Mouse (Mus musculus) gastrocnemius, postnatal 25 days (tissue): ENCODE measurements around the gene Srpk2. TPM values are rescaled to one million over a fixed set of nuclear protein-coding genes. Genes with fewer than 3 reads are reported as not detected.
"Not testable (repeated sequence)": the region's sequence is repeated elsewhere in the genome, so short reads cannot be mapped to it uniquely, and the experiment has no call there.

Experiments used
- DNase-seq: peaks from one replicate; pipeline ENCODE4 v3.0.0; 2022
- total RNA-seq, 2 experiments: library from RNA; stranded (reverse); gene quantifications; 1 replicate in 1 of 2; 2 replicates in 1 of 2; pipeline ENCODE4 v1.2.3; 2021

Srpk2 gene
- total RNA-seq, 2 experiments from 2014 or later, result 24.0 TPM

DNA sequence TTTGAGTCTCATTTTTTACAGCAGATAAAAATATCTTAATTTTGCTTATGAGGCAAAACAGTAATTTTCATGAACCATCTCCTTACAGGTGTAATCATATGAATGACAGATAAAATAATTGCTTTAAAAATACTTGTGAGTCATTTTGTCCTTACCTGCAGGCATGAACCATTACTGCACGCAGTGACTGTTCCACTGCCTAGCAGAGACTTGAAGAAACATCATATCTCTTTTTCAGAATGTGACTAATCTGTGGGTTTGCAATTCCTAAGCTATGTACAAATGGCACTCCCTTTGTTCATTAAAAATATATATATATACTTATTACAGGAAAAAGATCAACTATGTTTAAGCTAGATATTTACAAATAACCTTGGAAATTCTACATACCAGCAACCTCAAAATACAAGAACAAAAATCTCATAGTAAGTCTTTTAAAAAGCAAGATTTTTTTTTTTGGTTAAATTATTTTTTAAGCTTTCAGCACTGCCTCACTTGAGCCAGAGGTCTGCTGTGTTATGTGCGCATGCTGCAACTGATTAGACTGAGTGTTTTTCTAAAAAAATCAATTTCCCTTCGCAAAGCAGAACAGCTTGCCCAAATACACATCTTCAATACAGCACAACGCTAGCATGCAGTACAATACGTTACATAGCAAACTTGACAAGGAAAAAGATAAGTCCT is 68.7 kb downstream of the Srpk2 start:
- DNase-seq, result no peak

DNA sequence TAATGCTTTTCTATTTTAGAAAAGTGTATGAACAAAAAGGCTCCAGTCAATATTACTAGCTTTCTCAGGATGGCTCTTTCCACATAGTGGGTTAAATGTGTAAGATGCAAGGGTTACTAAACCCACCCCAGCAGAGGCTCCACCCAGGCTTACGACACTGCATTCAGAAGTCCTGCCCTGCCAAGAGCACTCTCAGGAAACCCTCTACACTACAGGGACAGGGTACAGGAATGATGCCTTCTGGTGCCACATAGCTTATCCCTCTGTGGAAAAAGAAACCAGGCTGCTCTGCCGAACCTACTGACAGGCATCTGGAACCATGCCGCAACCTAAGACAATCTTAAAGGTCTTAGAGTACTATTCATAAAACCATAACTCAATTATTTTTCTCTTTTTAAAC is 71.6 kb downstream of the Srpk2 start:
- DNase-seq, result no peak

DNA sequence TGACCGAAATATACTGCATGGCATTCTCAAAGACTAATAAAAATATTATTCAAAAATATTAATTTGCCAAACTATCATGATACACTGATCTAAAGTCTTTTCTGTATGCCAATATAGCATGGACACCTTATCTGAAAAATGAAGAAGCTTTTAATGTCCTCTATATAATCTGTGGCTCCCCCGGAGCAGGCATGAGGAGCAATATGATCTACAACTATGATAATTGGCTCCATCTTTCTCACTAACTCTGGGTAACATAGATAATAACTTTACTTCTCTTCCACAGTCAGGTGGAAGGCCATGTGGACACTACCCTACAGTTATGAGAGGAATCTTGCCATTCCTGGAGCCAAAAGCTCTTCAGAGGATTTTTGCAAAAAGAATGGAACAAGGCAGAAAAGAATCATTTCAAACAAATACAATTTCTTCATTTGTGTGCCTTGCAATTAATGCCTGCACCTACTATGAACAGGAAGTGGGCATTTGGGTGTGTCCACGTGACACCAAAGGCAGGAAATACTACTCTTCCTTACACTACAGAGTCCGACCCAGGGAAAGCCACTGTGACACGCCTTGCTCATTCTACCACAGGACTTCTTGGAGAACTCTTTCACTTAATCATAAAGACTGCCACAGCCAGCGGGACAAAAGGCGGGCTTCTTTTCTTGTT is 80.2 kb downstream of the Srpk2 start:
- no peak for DNase-seq

DNA sequence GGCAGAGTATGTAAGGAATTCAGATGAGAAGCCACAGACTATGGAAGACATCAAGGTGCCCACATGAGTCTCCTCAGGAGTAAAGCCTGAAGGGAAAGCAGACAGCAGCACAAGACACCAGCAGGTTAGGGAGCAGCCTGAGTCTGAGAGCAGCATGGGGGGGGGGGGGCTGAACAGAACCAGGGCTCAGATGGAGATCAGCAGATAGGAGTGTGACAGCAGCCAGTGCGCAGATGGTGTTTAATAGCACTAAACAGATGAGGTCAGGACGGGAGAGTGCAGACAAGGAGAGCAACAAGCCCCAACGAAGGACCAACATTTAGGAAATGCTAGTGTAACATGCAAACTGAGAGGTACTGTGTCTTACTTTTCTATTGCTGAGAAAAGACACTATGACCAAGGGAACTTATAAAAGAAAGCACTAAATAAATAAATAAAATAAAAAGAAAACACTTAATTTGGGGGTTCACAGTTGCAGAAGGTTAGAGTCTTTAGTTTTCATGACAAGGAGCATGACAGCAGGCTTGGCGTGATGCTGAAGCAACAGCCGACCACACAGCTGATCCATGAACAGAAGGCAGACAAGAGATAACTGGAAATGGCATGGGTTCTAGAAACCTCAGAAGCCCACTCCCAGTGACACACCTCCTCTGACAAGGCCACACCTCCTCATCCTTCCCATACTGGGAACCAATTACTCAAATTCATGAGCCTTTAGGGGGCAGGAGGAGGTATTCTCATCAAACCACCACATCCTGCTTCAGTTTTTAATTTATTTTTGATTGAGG is 84.5 kb downstream of the Srpk2 start:
- DNase-seq, result no peak

DNA sequence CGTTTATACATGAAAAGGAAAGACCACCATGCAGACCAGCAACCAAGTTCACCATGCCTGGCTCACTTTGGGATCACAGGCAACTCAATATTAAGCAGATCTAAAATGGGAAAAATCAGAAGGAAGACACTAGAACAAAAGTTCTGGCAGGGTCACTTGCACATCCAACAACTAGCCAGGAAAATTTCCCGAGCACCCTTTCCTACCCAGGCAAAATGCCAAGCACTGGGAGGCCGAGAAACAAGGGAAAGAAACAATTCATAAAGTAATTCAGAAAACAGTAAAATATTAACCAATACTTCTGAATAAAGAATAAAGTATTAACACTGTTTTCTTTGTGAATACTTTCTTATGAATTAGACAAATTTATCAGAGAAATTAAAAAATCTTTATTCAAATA is 85.2 kb downstream of the Srpk2 start:
- no peak for DNase-seq

DNA sequence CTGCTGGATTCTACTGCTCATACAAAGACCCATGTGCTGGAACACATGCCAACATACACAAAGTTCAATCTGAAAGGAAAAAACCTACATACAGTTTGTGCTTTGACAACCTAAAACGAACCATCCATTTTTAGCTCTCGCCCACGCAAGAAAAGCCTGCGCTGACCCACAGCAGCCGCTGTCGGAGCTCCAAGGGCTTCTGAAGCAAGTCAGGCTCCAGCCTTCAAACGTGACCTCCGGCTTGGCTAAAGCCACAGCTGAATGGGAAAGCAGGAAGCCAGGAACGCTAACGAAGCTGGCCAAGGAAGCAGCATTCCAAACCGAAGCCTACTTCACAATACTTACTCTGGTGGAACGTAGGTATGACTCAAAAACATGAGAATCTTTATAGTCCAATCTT is 85.9 kb downstream of the Srpk2 start:
- peak; percentile 46 for DNase-seq

DNA sequence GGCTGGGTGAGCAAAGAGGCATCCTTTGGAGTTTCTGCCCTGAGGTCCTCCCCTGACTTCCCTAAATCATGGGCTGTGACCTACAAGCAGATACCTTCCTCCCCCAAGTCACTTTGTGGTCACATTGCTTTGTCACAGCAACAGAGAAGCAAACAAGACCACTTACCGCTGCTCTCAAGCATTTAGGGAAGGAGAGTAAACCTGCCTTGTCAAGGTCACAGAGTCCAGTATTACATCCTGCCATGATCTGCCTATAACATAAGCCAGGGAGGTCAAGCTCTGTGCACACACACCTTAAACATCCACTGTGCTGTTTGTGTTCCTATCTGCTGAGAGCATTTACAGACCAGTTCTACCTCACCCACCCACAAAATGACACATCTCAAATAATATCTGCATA is 86.4 kb downstream of the Srpk2 start:
- DNase-seq, result no peak

DNA sequence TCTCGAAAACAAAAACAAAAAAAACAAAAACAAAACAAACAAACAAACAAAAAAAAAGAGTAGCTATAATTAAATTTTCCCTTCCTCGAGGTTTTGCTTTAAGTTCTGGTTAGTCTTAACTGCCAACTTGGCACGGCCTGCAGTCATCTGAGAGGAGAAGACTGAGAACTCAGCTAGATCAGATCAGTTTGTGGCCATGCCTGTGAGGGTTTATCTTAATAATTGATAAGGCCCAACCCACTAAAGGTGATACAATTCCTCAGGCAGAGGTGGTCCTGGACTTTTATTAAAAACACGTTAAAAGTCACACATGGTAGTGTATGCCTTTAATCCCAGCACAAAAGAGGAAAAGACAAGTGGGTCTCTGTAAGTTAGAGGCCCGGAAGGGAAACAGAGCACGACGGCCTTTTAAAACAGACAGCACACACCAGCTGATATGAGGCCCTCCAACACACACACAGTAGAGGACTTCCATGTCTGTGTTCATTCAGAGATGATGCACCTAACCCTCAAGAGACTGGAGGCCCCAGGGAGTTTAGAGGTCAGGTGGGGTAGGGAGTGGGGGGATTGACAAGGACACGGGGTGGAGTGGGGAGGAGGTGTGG is 87.1 kb downstream of the Srpk2 start:
- DNase-seq, result no peak

DNA sequence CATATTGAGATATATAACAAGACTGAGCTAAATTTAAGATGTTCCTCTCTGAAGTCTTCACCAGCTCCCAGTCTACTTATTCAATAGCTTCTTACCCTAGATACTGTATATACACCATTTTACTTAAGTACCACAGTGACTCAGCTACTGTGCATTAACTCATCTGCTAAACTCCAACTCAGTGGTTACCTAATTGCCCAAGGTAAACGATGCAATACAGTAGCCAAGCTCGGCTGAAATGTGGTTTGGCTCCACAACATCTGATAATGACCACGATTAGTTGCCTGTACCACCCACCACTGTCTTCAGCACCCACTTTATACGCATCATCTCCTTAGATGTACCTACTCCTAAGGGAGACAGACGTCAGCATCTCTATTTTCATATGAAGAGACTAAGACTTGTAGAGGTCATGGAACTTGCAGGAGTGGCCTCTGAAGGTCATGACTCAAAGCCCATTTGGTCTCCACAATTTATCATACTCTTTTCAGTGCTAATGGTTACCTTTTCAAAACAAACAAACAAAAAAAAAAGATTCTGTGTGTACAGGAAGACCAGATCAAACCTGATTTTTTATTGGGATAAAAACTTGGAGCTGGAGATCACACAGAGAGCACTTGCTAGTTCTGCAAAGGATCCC is 88.0 kb downstream of the Srpk2 start:
- DNase-seq, result no peak

DNA sequence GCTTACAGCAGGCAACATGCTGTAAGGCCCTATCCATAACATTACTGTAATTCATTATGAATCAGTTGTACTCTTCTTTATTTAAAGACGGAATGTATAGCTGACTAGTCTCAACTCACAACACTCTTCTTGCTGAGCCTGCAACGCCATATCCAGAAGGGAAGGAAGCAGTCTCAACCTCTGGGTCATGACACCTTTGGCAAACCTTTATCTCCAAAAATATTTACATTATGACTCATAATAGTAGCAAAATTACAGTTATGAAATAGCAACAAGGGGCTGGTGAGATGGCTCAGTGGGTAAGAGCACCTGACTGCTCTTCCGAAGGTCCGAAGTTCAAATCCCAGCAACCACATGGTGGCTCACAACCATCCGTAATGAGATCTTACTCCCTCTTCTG is 94.1 kb downstream of the Srpk2 start:
- not testable (repeated sequence) for DNase-seq

DNA sequence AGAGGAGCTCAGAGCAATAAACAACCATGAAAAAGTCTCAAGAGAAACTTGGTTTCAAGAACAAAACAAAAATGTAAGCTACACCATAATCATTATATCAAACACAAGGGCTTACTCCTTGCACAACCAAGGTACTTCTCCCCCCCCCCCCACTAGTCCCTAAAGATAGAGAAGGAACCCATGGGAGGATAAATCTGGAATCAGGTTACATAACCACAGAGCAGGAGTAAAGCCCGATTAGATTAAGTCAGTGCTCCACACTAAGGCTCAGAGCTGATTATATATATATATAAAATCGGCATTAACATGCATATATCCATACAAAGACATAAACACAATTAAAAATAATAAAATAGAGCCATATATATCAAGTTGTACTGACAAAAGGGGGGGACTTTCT is 96.8 kb downstream of the Srpk2 start:
- DNase-seq, result no peak

DNA sequence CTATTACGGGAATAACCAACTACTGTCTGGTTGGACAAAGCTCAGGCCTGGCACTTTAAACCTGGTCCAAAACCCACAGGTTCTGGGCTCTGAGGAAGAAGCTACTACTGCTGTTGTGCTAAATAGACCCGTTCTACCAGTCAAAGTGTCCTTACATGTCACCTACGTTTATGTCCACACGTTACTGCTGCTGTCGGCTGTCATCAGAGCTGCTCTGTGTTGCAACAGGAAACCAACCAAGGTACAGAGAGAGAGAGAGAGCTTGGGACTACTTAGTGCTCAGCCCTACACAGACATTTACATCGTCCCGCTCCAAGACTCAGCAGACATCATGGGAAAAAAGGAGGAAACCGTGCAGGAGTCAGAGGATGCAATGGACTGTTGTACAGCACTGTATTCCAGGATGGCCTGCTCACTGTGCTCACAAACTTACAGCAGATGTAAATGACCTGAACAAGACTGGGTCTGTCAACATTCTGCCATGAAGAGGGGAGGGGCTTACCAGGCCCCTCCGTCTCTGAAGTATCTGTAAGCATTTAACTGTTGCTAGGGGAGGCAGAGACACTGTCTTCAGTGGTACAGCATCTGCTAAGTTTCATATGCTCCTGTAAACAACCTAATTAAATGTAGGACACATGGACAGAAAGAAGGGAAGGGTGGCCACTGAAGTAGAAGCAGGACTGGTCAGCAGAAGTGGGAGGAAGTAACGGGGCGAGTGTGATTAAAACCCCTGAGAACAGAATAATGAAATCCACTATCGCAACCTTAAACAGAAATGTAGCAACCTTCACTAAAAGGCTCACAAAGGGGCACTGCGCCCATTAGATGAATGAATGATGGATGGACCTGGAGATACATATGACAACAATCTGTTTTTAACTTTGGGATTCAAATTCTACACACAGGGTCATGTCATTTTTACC is 97.6 kb downstream of the Srpk2 start:
- no peak for DNase-seq

DNA sequence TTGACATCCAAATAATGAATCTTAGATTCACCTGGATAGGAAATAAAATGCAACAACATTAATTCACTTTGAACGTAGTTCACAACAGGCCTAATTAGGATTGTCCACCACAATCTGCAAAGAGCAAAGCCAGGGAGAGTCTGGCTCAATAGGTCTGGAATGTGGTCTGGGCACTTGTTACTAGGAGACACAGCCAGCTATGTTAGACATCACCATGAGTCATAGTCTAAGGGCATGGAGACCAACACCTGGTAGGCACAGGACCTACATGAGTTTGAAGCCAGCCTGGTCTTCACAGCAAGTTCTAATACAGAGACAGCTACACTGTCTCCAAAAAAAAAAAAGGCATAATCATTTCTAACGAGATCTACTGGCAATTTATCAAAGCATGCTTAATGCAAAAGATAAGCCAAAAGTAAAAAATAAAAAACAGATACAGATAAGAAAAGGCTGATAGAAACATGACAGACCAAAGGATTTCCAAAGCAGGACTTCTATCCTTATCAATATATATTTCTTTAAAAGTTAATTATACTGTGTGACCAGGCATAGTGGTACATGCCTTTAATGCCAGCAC is 102.8 kb downstream of the Srpk2 start:
- no peak for DNase-seq

DNA sequence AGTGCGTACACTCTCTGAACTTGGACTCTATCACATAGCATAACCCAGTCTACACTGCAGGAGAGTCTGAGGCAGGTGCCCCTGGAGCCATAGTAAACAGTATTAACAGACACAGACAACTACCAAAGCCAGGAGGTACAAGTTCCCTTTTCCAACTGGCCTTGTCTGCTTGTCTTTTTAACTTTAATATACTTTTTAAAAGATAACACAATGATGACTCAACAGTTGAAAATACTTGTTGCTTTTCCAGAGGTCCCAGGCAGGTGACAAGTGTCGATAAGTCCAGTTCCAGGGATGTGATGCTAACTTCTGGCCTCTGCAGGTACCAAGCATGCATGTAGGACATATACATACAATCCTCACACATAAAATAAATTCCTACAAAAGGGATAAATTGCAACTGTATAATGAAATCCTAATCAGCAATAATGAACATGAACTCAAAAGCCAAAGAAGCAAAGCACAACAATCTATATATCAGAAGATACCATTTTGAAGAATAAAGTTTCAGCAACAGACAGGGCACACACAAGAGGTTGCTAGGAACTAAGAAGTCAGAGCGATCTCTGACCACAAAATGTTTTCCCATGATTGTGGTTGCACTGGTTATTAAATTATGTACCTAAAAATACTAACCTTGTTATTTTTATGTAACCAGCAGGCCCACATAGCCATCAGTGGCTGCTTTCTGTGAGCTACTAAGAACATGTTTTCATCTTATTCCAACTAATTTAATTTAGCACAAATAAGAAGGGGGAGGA is 105.1 kb downstream of the Srpk2 start:
- no peak for DNase-seq

DNA sequence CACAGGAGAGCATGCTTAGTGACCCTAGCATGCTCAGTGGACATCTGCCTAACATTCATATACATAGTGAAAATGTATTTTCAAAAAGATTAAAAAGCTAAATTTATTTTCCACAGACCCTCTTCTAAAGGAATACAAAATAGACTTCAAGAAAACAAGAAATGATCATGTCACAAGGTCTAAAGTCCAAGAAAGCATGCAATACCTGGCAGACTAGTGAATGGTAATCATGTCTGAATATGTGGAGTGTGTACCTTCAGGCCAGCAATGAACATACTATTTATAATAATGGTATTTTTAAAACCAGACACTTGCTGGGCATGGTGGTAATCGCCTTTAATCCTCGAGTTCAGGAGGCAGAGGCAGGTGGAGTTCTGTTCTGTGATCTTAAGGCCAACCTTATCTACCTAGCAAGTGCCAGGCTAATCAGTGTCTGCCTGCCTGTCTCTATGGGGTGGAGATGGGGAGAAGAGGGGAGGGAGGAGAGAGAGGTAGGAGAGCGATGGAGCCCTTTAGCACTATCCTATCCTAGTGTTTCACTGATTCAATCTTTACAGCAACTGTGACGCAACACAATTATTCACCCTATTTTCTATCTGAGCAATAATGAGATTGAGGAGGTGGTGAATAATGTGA is 106.0 kb downstream of the Srpk2 start:
- DNase-seq, result no peak

DNA sequence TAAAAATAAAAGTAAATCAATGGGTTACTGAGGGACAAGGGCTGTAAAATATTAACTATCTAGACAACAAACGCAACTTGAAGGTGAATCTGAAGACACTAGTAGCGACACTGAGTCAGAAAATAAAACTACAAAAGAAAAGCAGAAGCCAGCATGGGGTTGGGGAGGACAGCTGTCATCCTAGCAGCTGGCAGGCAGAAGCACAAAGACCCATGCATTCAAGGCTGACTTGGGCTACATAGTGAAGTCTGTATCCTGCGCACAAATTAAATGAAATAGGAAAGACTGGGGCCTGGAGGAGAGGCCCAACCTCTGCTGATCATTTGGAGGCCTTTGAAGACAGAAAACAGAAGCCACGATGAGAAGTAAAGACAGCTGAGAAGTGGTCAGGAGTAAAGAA is 106.6 kb downstream of the Srpk2 start:
- DNase-seq, result no peak

DNA sequence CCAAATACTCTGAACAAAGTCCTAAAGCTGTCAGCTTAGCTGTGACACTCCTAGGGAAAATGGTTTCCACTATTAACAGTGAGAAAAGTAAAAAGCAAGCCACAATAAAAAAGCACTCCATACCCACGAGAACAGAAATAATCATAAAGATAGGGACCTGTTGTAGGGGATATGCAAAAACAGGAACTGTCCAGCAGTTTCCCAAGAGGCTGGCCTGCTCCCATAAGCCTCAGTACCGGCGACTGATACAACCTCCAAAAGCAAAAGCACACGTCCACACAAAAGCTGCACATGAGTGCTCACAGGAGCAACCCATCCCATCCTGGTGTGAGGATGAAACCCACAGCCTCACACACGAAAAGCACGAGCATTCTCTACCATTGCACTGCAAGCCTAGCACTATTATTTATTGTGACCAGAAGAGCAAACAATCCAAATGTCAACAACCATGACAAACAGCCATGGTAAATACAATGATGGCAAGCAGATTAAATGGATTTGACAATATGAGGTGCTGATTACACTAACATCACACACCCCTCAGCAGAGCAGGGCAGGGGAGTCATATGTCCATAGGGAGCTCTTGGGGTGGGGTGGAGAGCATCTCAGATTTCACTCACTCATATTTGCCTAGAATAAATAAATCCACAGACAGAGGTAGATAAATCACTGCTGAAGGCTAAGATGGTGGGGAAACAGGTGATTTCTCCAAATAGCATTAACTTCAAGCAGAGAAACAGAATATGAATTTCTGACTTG is 107.9 kb downstream of the Srpk2 start:
- no peak for DNase-seq

DNA sequence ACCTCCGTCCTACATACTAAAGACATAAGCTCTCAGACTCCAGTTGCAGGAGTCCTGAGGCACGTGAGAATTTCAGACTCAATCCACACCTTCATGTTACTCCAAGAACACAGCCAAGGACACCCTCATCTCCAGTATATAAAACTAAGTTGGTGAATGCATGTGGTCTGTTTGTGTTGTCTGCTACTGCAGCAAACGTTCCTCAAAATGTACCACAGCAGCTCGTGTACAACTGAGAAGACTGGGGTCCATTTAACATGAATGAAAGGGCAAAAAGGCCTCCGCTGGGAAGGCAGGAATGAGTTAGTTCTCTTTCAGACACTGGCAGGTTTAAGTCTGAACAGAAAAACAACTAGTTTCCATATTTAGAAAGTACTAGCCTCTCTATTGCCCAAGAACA is 110.5 kb downstream of the Srpk2 start:
- DNase-seq, result no peak

DNA sequence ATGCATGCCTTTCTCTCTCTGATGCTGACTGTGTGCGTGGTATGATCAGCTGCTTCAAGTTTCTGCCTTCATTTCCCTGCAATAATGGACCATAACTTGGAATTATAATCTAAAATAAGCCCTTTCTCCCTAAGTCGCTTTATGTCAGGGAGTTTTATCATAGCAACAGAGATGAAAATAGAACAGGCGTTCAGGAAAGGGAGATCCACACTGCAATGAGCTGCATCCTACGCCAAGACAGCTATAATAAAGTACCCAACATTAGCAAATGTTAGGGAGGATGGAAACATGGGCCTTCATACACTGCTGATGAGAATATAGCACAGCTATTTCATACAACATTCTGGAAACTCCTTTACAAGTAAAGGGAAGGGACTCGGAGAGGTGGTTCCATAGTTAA is 116.2 kb downstream of the Srpk2 start:
- DNase-seq, result no peak
